Mouse (Mus musculus): ENCODE results near the gene Dcbld2.
"Not testable (repeated sequence)": the region's sequence is repeated elsewhere in the genome, so short reads cannot be mapped to it uniquely, and the experiment has no call there.

Gene Dcbld2

DNA sequence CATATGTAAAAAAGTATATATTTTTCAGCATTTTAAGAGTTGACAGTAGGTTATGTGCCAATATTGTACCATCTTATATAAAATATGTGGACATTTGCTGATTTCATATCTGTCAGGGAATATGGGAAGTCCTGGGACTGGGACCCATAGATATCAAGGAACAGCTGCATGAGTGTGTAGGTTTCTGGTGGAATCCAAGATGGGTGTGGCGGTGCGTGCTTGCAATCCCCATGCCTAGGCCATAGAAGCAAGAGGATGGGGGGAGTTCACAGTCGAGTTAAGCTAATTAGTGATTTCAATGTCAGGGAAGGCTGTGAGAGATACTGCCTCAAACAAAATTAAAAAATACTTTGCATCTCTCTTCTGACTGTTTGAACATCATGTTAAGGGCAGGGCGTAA, 40.8 kb downstream of the Dcbld2 start:
- no peak for DNase-seq (ENCODE audit: low read depth, low spot score)

GRCm38 (mm10) chr16:58450648-58451047, 42.4 kb downstream of the Dcbld2 start:
- no peak for DNase-seq (ENCODE audit: low read depth, low spot score)

DNA sequence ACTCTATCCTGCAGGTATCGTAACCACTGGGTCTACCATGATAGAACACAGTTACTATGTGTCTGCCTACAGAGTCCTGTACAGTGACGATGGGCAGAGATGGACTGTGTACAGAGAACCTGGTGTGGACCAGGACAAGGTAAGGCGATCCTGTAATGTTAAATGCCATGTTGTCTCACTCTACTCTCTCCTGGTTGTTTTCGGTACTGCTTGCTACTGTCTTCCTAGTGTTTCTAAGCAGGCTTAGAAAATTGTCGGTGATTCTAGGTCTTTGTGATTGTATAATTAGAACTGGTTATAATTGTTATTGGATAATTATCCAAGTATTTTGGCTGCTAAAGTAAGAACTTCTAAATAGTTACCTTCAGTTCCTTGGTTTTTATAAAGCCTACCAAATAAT, 43.4 kb downstream of the Dcbld2 start:
- no peak for DNase-seq (ENCODE audit: low read depth, low spot score)

- no peak for DNase-seq (ENCODE audit: low read depth, low spot score)
Measured at GRCm38 (mm10) chr16:58453138-58453537, 44.9 kb downstream of the Dcbld2 start.

DNA sequence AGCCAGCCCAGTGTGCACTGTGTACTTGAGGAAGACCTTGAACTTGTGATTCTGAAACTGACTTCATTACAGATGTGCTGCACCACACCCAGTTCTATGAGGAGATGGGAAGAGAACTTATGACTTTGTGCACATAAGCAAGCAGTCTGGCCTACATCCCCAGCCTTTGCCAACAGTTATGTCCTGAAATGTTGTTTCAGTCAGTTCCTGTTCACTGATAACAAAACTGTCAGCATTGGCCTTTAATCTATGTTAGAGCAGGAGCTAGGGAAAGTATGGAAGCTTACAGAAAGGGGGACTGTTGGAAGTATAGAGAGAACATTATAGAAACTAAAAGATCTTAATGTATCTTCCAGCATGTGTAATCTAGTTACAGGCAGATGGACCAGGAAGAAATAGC, 45.6 kb downstream of the Dcbld2 start:
- no peak for DNase-seq (ENCODE audit: low read depth, low spot score)

GRCm38 (mm10) chr16:58454617-58455016, 46.4 kb downstream of the Dcbld2 start:
- peak; percentile 78 for DNase-seq (ENCODE audit: low read depth, low spot score)

DNA sequence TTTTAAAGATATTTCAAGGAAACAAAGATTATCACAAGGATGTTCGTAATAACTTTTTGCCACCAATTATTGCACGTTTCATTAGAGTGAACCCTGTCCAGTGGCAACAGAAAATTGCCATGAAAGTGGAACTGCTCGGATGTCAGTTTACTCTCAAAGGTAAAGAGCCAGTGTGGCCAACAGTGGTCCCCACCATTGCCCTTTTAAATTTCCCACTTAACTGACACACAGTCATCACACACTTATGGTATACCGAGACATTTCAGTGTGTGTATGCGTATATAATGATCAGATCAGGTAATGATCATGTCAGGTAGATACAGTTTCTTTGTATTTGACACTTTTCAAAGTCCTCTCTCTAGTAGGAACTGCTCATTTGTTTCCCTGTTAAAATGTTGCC, 46.9 kb downstream of the Dcbld2 start:
- DNase-seq (ENCODE audit: low read depth, low spot score), result no peak

GRCm38 (mm10) chr16:58456445-58456844, 48.2 kb downstream of the Dcbld2 start:
- DNase-seq (ENCODE audit: low read depth, low spot score), result no peak

DNA sequence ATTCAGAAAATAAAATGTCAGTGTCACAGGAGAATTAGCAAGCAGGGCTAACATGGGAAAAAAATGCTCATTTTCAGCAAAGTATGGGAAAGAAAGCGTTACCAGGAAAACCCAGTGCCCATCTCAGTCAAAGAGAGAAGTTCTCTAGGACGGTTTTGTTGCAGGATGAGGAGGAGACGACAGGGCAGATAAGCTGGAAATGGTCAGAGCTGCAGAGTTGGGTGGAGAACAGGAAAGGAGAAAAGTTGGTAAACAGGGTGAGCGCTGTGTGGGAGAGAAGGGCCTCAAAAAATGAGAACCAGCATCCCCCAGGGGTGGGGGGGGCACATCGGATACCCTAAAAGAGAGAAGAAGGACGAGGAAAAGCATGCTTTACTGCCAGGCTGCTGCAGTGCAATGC, 48.7 kb downstream of the Dcbld2 start:
- DNase-seq (ENCODE audit: low read depth, low spot score), result no peak

DNA sequence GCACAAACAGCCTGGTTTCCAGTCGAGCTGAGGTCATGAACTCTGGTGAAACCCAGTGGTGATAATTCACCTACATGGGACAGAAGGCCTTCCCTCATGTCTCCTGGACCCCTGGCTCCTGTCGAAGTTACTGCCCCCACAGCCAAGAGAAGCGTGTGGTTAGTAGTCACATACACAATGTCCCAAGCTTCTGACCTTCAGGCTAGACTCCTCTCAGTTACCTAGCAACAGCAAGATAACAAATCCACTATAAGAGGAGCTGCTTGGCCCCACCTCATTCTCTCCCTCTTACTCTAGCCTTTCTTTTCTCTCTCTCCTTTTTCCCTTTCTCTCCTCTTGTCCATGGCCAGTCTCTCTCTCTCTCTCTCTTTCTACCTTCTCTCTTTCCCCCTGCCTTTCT, 51.7 kb downstream of the Dcbld2 start:
- DNase-seq (ENCODE audit: low read depth, low spot score), result not testable (repeated sequence)

DNA sequence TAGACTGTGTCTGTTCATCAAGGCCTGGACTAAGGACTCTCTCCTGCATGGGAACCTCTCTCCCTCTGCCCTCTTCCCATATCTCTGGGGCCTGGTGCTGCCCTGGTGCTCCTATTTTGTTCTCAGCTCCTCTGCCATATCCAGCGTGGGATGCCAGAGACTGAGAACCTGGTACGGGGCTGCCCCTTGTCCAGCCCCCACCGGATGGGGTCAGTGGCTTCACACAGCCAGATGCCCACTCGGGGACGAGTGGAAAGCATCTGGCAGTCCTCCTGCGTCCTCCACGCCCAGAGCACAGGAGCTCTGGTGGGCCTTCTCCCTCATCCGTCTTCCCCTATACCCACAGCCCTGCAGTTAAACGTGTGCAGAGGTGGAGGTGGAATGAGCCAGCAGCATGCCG, 52.1 kb downstream of the Dcbld2 start:
- DNase-seq (ENCODE audit: low read depth, low spot score), result no peak

DNA sequence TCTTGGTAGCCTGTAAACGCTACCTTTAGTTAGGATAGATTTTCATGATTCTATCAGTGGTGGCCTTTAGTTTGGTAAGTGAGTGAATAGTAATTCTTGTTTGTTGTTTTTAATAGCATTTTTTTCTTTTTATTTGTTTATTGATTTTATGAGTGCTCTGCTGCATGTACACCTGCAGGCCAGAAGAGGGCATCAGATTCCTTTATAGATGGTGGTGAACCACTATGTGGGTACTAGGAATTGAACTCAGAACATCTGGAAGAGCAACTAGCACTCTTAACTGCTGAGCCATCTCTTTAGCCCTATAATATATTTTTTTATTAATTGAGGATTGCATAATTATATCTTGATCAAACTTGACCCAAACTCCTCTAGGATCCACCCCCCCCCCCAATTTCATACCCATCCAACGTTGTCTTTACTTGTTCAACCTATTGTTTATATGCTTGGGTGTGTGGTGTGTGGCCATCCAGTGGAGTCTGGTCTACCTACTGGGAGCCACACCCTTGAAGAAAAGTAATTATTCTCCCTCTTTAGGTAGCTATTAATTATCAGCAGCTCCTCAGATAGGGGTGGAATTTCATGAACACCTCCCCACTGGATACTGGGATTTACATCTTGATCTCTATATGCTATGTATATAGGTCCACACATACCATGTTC, 53.7 kb downstream of the Dcbld2 start:
- DNase-seq (ENCODE audit: low read depth, low spot score), result peak; percentile 44

- DNase-seq (ENCODE audit: low read depth, low spot score), result no peak
Measured at GRCm38 (mm10) chr16:58462519-58462918, 54.3 kb downstream of the Dcbld2 start.

GRCm38 (mm10) chr16:58464051-58464450, 55.8 kb downstream of the Dcbld2 start:
- no peak for DNase-seq (ENCODE audit: low read depth, low spot score)

DNA sequence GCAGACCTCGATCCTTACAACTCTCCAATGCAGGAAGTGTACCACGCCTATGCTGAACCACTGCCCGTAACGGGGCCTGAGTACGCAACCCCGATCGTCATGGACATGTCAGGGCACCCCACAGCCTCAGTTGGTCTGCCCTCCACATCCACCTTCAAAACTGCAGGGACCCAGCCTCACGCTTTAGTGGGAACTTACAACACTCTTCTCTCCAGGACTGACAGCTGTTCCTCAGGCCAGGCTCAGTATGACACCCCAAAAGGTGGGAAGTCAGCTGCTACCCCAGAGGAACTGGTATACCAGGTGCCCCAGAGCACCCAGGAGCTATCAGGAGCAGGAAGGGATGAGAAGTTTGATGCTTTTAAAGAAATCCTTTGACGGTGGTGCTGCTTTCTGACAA, 57.2 kb downstream of the Dcbld2 start:
- DNase-seq (ENCODE audit: low read depth, low spot score), result no peak

- DNase-seq (ENCODE audit: low read depth, low spot score), result no peak
Measured at GRCm38 (mm10) chr16:58470061-58470460, 61.8 kb downstream of the Dcbld2 start.

DNA sequence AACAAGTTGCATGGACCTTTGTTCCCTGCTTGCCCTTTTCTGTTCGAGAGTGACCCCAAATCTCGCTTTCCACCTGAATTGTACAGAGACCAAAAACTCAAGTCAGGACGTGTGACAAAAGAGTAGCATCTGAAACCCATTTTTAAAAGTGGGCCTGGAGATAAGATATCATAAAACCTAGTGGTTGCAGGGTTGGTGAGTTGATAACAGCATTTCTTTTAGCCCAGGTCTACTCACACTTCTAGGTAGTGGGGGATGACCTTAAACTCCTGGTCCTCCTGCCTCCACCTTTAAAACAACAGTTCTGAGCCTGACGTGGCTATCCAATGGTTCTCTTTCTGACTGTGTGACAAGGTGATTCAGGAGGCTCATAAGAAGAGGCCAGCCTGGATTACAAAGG, 62.6 kb downstream of the Dcbld2 start:
- no peak for DNase-seq (ENCODE audit: low read depth, low spot score)

DNA sequence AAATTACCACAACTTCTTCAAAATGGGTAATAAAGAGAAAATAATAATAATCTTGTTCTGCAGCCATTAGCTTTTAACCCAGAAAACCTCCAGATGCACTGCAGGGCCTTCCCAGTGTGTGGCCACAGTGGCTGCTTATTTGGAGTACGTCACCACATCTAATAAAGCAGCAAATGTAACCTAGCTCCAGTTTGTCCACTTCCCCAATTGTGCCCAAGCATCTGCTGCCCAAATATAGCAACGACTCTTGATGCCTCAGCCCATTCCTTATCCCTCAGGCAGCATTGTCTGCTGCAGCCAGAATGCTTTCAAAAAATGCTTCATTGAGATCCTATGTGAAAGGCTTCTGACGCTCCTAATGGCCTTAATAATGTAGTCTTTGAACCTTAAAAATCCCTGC, 66.6 kb downstream of the Dcbld2 start:
- no peak for DNase-seq (ENCODE audit: low read depth, low spot score)

GRCm38 (mm10) chr16:58475544-58476154, 67.4 kb downstream of the Dcbld2 start:
- no peak for DNase-seq (ENCODE audit: low read depth, low spot score)

DNA sequence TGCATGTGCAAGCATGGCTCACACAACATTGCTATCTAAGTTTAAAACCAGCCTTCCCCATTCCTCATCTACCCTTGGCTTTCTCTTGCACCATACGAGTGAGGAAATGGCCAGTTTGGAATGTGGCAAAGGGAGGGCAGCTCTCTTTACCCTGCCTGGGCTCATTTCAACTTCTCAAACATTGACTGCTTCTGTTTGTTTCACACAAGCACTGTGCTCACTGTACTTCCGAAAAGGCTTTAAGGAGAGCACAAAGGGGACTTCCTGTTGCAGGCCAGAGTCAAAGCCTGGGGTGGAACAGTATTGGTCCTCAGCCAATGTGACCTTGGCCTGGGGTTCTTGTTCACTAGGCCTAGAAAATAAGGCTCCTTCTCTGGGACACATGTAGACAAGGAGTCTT, 68.1 kb downstream of the Dcbld2 start:
- no peak for DNase-seq (ENCODE audit: low read depth, low spot score)

GRCm38 (mm10) chr16:58479898-58480448, 71.7 kb downstream of the Dcbld2 start:
- DNase-seq (ENCODE audit: low read depth, low spot score), result no peak

- no peak for DNase-seq (ENCODE audit: low read depth, low spot score)
Measured at GRCm38 (mm10) chr16:58481219-58481905, 73.1 kb downstream of the Dcbld2 start.

DNA sequence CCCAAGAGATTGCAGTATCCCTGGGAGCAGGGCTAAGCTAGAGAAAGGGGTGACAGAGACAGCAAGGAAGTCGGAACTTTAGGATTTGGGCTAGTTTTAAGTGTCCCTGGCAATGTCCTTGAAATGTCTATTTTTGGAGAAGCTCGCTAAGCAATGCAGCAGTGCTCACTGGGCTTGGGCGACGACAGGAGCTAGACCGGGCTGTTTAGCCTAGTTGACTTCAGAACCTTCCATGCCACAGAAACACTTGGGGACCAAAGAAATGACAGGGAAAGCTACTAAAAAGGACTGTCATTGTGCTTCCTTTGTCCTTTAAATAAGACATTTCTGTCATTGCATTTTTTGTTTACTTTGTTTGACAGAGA, 73.6 kb downstream of the Dcbld2 start:
- no peak for DNase-seq (ENCODE audit: low read depth, low spot score)

Data from CD4-positive, CD25-positive, alpha-beta regulatory T cell, adult 2 months (primary cell).